Mouse (Mus musculus) kidney, postnatal 14 days (tissue): ENCODE measurements around the gene Nprl3.
A peak's percentile ranks its signal among the peaks of the same experiment; 100 is the strongest.
"Not testable (repeated sequence)": the region's sequence is repeated elsewhere in the genome, so short reads cannot be mapped to it uniquely, and the experiment has no call there.

Experiments used
- DNase-seq: peaks from one replicate; pipeline ENCODE4 v3.0.0; 2022; ENCODE audit warnings: mixed read lengths

Nprl3 gene

DNA sequence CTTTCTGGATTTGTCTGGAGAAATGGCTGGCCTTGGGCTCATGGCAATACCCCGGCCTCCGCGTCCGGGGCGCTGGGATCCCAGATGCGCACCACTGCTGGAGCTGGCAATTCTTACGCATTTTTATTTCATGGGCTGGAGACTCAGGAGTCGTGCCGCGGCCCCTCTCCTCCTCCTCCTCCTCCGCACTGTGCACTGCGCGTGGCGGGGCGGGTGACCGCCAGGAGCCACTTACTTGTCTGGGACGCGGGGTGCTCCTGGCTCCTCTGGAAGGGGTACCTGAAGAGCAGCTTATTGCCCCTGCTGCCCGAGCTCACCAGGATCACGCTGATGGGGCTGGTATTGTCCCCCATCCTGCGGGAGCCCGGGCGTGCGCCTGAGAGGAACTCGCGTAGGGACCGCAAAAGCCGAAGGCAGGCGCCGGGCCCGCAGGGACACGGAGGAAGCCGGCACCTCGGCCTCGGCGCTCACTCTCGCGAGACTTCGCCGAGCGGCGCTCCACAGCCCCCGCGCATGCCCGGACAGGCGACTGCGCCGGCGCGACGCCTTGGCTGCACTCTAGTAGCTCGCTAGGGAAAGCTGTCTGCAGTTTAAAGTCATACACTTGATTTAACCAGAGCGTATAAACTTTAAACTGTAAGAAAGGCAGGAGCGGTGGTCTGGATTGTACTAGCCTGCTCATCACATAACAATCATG lies at the start of gene Nprl3:
Nprl3 (minus strand) TSS at position 520 of the 697 bp plus-strand sequence.
- DNase-seq, result peak; percentile 98

DNA sequence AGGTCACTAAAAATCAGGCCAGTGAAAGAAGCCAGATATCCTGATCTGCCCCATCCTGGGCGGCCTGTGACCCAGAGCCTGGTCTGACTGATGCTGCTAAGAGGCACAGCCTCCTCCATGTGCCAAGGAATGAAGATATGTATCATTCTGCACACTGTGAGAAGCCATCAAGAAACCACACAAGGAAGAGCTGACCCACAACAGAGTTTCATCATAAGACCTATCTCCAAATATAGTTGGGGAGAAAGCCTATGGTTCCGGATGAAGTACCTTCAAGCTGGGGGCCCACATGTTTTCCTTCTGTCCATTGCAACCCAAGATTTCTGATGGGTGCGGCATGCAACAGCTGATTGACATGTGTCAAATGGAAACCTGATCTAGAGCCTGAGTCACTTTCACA lies 48.5 kb upstream of the Nprl3 start:
- no peak for DNase-seq

DNA sequence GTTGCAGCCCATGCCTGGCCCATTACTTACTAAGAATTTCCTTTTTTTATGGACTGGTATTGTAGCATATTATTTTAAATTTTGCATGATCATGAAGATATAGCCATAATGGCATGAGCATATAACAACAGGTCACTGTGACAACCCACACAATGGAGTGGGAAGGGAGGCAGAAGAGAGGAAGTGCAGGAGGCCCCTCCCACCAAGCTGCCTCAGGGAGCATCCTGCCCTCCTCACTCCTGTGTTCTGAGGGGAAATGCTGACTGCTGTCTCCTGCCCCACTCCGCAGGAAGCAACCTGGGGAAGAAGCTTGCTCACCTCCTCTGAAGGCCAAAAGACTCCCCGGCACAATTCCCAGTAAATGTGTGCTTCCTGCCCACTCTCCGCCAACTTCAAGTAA lies 42.4 kb upstream of the Nprl3 start:
- DNase-seq, result no peak

DNA sequence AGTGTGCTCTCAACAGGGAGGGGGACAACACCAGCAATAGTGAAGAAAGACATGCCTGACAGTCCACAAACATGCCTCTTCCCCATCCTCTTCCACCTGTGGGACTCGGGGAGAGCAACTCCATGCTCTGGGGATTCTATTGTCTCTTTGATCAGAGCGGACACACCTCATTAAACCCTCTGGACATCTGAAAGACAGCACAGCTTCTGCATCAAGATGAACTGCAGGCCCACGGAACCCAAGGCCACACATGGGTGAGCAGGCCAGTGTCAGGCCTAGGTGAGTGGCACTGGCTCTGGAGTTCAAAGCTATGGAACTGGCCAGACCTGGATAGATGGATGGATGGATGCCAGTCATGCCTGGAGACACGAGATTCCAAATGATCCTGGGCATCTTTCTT lies 41.9 kb upstream of the Nprl3 start:
- DNase-seq, result no peak

DNA sequence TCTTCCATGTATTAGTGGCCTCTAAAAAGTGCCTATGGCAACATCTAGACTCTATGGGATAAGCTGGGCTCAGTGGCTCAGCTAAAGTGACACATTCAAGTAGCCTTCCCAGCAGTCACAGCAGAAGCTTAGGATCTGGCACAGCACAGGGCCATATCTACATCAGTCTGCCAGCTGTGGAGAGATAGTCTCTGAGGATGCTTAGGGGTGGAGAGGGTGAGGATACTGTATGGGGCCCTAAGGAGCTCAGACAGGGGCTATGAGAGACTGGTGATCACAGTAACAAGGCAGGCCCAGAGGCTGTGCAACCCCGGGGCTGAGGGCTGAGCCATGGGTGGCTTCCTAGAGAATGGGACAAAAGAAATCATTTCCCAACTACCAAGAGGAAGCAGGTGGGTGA lies 39.5 kb upstream of the Nprl3 start:
- no peak for DNase-seq

- no peak for DNase-seq
Observed at GRCm38 (mm10) chr11:32303455-32303854, 35.9 kb upstream of the Nprl3 start.

DNA sequence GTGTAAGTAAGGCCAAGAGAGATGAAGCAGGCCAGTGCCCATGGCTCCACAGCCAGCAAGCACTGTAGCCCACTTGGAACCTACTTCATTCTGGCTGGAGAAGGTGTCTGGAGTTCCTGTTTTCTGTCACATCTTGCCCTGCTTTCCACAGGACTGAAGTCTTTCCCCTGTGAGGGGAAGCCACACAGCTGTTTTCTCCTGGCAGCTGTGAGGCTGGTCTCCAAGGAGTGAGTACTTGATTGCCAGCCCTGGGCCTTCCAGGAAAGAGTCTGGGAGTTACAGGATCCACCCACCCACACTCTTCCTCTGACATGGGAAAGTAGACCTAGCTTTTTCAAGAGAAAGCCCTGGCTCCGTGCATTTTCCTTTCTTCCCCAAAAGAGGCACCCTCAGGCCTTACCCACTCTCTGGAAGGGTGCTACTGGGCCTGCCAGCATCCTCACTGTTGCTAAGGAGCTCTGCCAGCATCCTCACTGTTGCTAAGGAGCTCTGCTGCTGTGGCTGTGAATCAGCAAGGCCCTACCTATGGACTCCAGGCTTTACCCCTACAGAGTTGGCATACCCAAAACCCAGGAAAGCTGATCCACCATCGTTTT lies 35.4 kb upstream of the Nprl3 start:
- no peak for DNase-seq

DNA sequence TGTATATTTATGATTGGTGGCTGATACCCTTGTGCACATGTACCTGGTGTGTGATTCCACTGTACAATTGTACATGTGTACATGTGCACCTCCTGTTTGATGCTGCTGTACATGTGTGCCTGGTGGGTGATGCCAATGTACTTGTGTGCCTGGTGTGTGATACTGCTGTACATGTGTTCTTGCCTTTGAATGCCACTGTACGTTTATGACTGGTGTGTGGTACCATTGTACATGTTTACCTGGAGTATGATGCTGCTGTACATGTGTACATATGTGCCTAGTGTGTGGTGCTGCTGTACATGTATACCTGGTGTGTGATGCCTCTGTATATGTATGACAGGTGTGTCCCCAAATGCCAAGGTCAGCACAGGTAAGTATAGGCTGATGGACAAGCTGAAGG lies 34.0 kb upstream of the Nprl3 start:
- DNase-seq, result no peak

DNA sequence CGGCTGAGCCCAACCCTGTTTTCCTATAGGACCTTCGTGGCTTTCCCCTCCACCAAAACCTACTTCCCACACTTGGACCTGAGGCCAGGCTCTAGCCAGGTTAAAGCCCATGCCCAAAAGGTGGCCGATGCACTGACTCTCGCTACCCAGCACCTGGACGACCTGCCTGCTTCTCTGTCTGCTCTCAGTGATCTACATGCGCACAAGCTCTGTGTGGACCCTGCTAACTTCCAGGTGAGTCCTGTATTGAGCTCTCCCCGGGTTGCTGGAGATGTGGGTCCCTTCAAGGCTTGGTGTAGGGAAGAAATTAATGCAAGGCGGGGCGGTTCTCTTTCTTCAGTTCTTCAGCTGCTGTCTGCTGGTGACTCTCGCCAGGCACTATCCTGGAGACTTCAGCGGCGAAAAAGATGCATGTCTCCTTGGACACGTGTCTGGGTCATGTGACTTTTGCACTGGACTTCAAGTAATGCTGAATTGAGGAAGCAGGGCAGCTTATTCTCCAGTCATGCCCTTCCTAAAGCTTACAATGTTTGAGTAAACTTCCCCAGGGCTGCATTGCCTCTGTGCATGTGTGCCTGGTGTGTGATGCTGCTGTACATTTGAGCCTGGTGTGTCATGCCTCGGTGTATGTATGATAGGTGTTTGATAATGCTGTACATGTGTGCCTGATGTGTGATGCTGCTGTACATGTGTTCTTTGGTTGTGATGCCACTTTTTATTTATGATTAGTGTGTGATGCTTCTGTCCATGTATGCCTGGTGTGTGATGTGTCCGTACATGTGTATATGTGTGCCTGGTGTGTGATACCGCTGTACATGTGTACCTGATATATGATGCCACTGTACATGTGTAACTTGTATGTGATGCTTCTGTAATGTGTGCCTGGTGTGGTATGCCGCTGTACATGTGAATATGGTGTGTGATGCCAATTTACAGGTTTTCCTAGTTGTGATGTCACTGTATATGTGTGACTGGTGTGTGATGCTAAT lies 33.1 kb upstream of the Nprl3 start:
- no peak for DNase-seq

- peak; percentile 69 for DNase-seq
Observed at GRCm38 (mm10) chr11:32299865-32300264, 32.4 kb upstream of the Nprl3 start, which contains the start of gene Hbq1a. Gene Hbq1a (plus strand): TSS chr11:32300069.

GRCm38 (mm10) chr11:32298532-32298918 lies 31.0 kb upstream of the Nprl3 start:
- no peak for DNase-seq

DNA sequence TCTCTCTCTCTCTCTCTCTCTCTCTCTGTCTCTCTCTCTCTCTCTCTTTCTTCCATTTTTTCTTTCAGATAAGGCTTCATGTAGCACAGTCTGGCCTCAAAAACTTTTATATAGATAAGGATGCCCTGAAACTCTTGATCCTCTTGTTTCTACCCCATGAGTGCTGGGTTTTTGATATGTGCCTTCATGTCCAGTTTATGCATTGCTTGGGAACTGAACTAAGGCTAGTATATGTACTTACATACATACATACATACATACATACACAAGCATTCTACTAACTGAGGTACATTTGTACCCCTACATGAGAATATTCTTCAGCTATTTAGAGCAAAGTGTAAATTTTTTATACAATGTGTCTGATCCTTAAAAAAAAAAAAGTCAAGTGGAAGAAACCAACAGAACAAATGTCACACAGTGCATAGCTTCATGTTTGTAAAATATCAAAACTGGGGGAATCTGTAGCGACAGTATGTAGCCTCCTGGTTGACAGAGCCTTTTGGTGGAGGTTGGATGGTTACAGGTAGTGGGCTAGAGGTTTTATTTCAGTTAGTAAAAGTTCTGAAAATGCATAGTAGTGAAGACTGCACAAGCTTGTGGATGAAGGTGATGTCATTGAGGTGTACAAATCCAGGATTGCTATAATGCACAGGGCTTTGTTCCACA lies 30.5 kb upstream of the Nprl3 start:
- DNase-seq, result no peak

DNA sequence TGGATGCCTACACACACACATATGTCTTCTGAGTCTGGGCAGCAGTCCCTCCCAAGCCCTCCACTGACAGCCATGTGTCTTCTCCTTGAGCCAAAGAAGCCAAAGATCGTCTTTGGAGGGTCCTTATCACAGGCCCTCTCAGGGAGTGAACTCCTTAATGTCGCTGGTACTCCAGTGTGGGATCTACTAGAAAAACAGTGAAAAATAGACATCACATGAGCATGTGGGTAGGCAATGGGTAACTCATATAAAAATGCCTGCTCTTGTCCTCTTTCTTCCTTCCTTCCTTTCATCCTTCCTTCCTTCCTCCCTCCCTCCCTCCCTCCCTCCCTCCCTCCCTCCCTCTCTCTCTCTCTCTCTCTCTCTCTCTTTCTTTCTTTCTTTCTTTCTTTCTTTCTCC lies 29.9 kb upstream of the Nprl3 start:
- not testable (repeated sequence) for DNase-seq

GRCm38 (mm10) chr11:32296203-32296602 lies 28.7 kb upstream of the Nprl3 start, which contains the start of gene Hba-a2:
Gene Hba-a2 (plus strand): TSS chr11:32296489.
- DNase-seq, result not testable (repeated sequence)

- not testable (repeated sequence) for DNase-seq
Observed at GRCm38 (mm10) chr11:32293479-32293878, 26.0 kb upstream of the Nprl3 start.

- DNase-seq, result not testable (repeated sequence)
Observed at GRCm38 (mm10) chr11:32292819-32293218, 25.3 kb upstream of the Nprl3 start.

GRCm38 (mm10) chr11:32287493-32287825 lies 20.0 kb upstream of the Nprl3 start:
- DNase-seq, result no peak

GRCm38 (mm10) chr11:32286695-32287492 lies 19.4 kb upstream of the Nprl3 start, which contains the start of gene Hbq1b:
Gene Hbq1b (plus strand): TSS chr11:32286965.
- peak; percentile 84 for DNase-seq

GRCm38 (mm10) chr11:32285887-32286286 lies 18.4 kb upstream of the Nprl3 start:
- not testable (repeated sequence) for DNase-seq

GRCm38 (mm10) chr11:32285031-32285775 lies 17.7 kb upstream of the Nprl3 start:
- DNase-seq, result no peak

DNA sequence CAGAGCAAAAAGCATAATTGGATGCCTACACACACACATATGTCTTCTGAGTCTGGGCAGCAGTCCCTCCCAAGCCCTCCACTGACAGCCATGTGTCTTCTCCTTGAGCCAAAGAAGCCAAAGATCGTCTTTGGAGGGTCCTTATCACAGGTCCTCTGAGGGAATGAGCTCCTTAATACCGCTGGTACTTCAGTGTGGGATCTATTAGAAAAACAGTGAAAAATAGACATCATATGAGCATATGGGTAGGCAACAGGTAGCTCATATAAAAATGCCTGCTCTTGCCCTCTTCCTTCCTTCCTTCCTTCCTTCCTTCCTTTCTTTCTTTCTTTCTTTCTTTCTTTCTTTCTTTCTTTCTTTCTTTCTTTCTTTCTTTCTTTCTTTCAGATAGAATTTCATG lies 17.1 kb upstream of the Nprl3 start:
- not testable (repeated sequence) for DNase-seq
